Mouse (Mus musculus) lung, embryonic 16.5 days (tissue): Measurements from ENCODE around the gene Fbxo42. TPM values are rescaled to one million over a fixed set of nuclear protein-coding genes. Genes with fewer than 3 reads are reported as not detected.

Experiments
- polyA plus RNA-seq: library from polyadenylated mRNA; unstranded; fragments of >200 nt; fragmentation: Nextera tagmentation; extraction: Ambion mirVana; gene quantifications from 2 replicates; pipeline ENCODE4 v1.2.1, GENCODE M21; 2015

The Fbxo42 gene
- polyA plus RNA-seq, 1 experiment from 2014 or later = 21.1 TPM

Other genes with a start within 250 kb of the Fbxo42 start
- gene Padi2, start 241.6 kb upstream of the Fbxo42 start, polyA plus RNA-seq = 1.8 and 2.1 TPM in 2 replicates
- gene Sdhb, start 186.7 kb upstream of the Fbxo42 start, polyA plus RNA-seq = 347 and 354 TPM in 2 replicates
- 34.5 and 35.6 TPM in 2 replicates for gene Atp13a2, start 161.0 kb upstream of the Fbxo42 start, polyA plus RNA-seq
- 500 and 511 TPM in 2 replicates for gene Mfap2, start 137.5 kb upstream of the Fbxo42 start, polyA plus RNA-seq
- gene Crocc, start 87.4 kb upstream of the Fbxo42 start, polyA plus RNA-seq = 5.3 and 5.5 TPM in 2 replicates
- 108 and 116 TPM in 2 replicates for gene Necap2, start 69.6 kb upstream of the Fbxo42 start, polyA plus RNA-seq
- 0.14 and 0.51 TPM in 2 replicates for gene Spata21, start 59.6 kb upstream of the Fbxo42 start, polyA plus RNA-seq
- gene Szrd1, start 8.1 kb upstream of the Fbxo42 start, polyA plus RNA-seq = 42.4 and 44.6 TPM in 2 replicates
- 5.2 and 7.0 TPM in 2 replicates for gene Rsg1, start 66.0 kb downstream of the Fbxo42 start, polyA plus RNA-seq
- gene Arhgef19, start 91.6 kb downstream of the Fbxo42 start, polyA plus RNA-seq = 17.7 and 18.0 TPM in 2 replicates
- gene Epha2, start 153.3 kb downstream of the Fbxo42 start, polyA plus RNA-seq = 11.6 and 11.8 TPM in 2 replicates
- gene Fam131c, start 220.3 kb downstream of the Fbxo42 start, polyA plus RNA-seq = 3.3 and 3.6 TPM in 2 replicates